Mouse (Mus musculus) midbrain, embryonic 12.5 days (tissue): ENCODE measurements around the gene Wrap53. TPM values are rescaled to one million over a fixed set of nuclear protein-coding genes. Genes with fewer than 3 reads are reported as not detected.
A peak's percentile ranks its signal among the peaks of the same experiment; 100 is the strongest.

Experiments
- ATAC-seq: fragments of 200-750 bp; cut with Nextera tagmentation; 2 replicates; pipeline ENCODE4 v1.8.0; 2017; ENCODE audit warnings: low read depth, moderate TSS enrichment, moderate library complexity; ENCODE audit not compliant: low FRiP score
- H3K27ac ChIP-seq: fragments of 300-500 bp; sonication (generic); replicated peaks from 2 replicates; pipeline ENCODE4 v1.5.1; 2016; ENCODE audit warnings: mild to moderate bottlenecking
- H3K27me3 ChIP-seq: fragments of 300-500 bp; sonication (generic); 2 replicates; pipeline ENCODE4 v1.6.1; 2016; ENCODE audit warnings: mild to moderate bottlenecking
- H3K36me3 ChIP-seq: fragments of 300-500 bp; sonication (generic); 2 replicates; pipeline ENCODE4 v1.6.1; 2016
- H3K4me1 ChIP-seq: fragments of 300-500 bp; sonication (generic); 2 replicates; pipeline ENCODE4 v1.6.1; 2016
- H3K4me2 ChIP-seq: fragments of 300-500 bp; sonication (generic); replicated peaks from 2 replicates; pipeline ENCODE4 v1.6.1; 2016; ENCODE audit warnings: mild to moderate bottlenecking, moderate library complexity
- H3K4me3 ChIP-seq: fragments of 300-500 bp; sonication (generic); 2 replicates; pipeline ENCODE4 v1.5.1; 2016; ENCODE audit warnings: mild to moderate bottlenecking
- H3K9ac ChIP-seq: fragments of 300-500 bp; sonication (generic); replicated peaks from 2 replicates; pipeline ENCODE4 v1.6.1; 2016; ENCODE audit warnings: mild to moderate bottlenecking, moderate library complexity
- H3K9me3 ChIP-seq: fragments of 300-500 bp; sonication (generic); 2 replicates; pipeline ENCODE4 v1.6.1; 2016; ENCODE audit warnings: mild to moderate bottlenecking
- WGBS: fragments of 180-500 bp; shearing (Covaris S2); methylation state at CpG from one replicate; pipeline ENCODE4 v1.1.7; 2016; 5-methylcytosine and 5-hydroxymethylcytosine counted together
- polyA plus RNA-seq: library from polyadenylated mRNA; unstranded; fragments of >200 nt; fragmentation: Nextera tagmentation; extraction: Ambion mirVana; gene quantifications from 2 replicates; pipeline ENCODE4 v1.2.1, GENCODE M21; 2016

The Wrap53 gene
- polyA plus RNA-seq, 1 experiment from 2014 or later, result 33.2 TPM

- Histone ChIP-seq H3K9me3 (no peaks in the 10 kb centered on the region), H3K9ac (no peak overlapping the region), H3K27me3 (peaks cover 26% of the 10 kb centered on the region), H3K4me1 (peaks cover 4% of the 10 kb centered on the region), H3K27ac (no peak overlapping the region), H3K4me2 (peak overlapping the region; percentile 18), H3K36me3 (no peaks in the 10 kb centered on the region), H3K4me3 (no peak overlapping the region)
- no peak for ATAC-seq
- WGBS, result 6% methylated on average over 19 of the region's 19 CpGs
These were observed 33.6 kb upstream of the Wrap53 start for GRCm38 (mm10) chr11:69613553-69614256.

- Histone ChIP-seq H3K27me3 (peaks cover 8% of the 10 kb centered on the region; the same call in 1 of the 2 replicates), H3K9me3 (no peaks in the 10 kb centered on the region), H3K4me2 (no peak overlapping the region), H3K4me3 (no peak overlapping the region), H3K9ac (no peak overlapping the region), H3K36me3 (no peaks in the 10 kb centered on the region), H3K27ac (no peak overlapping the region), H3K4me1 (peaks cover 4% of the 10 kb centered on the region)
- WGBS, result 66% methylated on average over 4 of the region's 4 CpGs
- no peak for ATAC-seq
These were observed 30.8 kb upstream of the Wrap53 start for GRCm38 (mm10) chr11:69610899-69611298.

- Histone ChIP-seq H3K4me3 (no peak overlapping the region), H3K4me1 (peaks cover 15% of the 10 kb centered on the region), H3K27me3 (peaks cover 4% of the 10 kb centered on the region; the same call in 1 of the 2 replicates), H3K9ac (no peak overlapping the region), H3K4me2 (no peak overlapping the region), H3K36me3 (no peaks in the 10 kb centered on the region), H3K27ac (no peak overlapping the region), H3K9me3 (no peaks in the 10 kb centered on the region)
- no peak for ATAC-seq
- 63% methylated on average over 7 of the region's 7 CpGs for WGBS
These were observed 29.4 kb upstream of the Wrap53 start for GRCm38 (mm10) chr11:69609416-69609815.

- Histone ChIP-seq H3K27me3 (peaks cover 13% of the 10 kb centered on the region), H3K4me1 (peaks cover 15% of the 10 kb centered on the region), H3K36me3 (no peaks in the 10 kb centered on the region), H3K4me3 (no peak overlapping the region), H3K9me3 (no peaks in the 10 kb centered on the region), H3K9ac (no peak overlapping the region), H3K4me2 (no peak overlapping the region), H3K27ac (no peak overlapping the region)
- WGBS, result 84% methylated on average over 3 of the region's 3 CpGs
- ATAC-seq, result no peak
These were observed 28.5 kb upstream of the Wrap53 start for GRCm38 (mm10) chr11:69608525-69608924.

- no peak overlapping the region for H3K4me3 ChIP-seq
- ATAC-seq, result no peak
- no peaks in the 10 kb centered on the region for H3K36me3 ChIP-seq
- no peak overlapping the region for H3K9ac ChIP-seq
- H3K27me3 ChIP-seq, result peaks cover 14% of the 10 kb centered on the region
- H3K27ac ChIP-seq, result no peak overlapping the region
- peaks cover 13% of the 10 kb centered on the region for H3K4me1 ChIP-seq
- no peak overlapping the region for H3K4me2 ChIP-seq
- no peaks in the 10 kb centered on the region for H3K9me3 ChIP-seq
- 74% methylated on average over 2 of the region's 2 CpGs for WGBS
These were observed 26.8 kb upstream of the Wrap53 start for GRCm38 (mm10) chr11:69606832-69607231.

GRCm38 (mm10) chr11:69606491-69606795 is 26.4 kb upstream of the Wrap53 start:
- H3K9me3 ChIP-seq, result no peaks in the 10 kb centered on the region
- 0 out of 2 replicates have a peak, but pooled peaks have one; percentile 21 for ATAC-seq
- WGBS, result 74% methylated on average over 2 of the region's 2 CpGs
- peaks cover 13% of the 10 kb centered on the region for H3K4me1 ChIP-seq
- H3K36me3 ChIP-seq, result no peaks in the 10 kb centered on the region
- no peak overlapping the region for H3K27ac ChIP-seq
- H3K27me3 ChIP-seq, result peaks cover 14% of the 10 kb centered on the region
- H3K9ac ChIP-seq, result no peak overlapping the region
- H3K4me2 ChIP-seq, result peak overlapping the region; percentile 100
- peak overlapping the region; percentile 66 for H3K4me3 ChIP-seq

GRCm38 (mm10) chr11:69605726-69606490 is 25.9 kb upstream of the Wrap53 start, which contains the start of gene Atp1b2:
Gene Atp1b2 (minus strand): TSS chr11:69605942.
- Histone ChIP-seq H3K27me3 (peaks cover 14% of the 10 kb centered on the region), H3K9ac (peak within 1 kb of the TSS; percentile 73), H3K4me3 (peak within 1 kb of the TSS; percentile 66), H3K9me3 (no peaks in the 10 kb centered on the region), H3K4me1 (peaks cover 14% of the 10 kb centered on the region), H3K27ac (peak within 1 kb of the TSS; percentile 49), H3K36me3 (no peaks in the 10 kb centered on the region), H3K4me2 (peak within 1 kb of the TSS; percentile 100)
- peak; percentile 83 for ATAC-seq
- 3% methylated on average over 30 of the region's 32 CpGs for WGBS

GRCm38 (mm10) chr11:69604795-69605664 is 25.0 kb upstream of the Wrap53 start:
- H3K4me1 ChIP-seq, result peaks cover 23% of the 10 kb centered on the region
- peak overlapping the region; percentile 100 for H3K4me2 ChIP-seq
- H3K27ac ChIP-seq, result peak overlapping the region; percentile 49
- peaks cover 14% of the 10 kb centered on the region for H3K27me3 ChIP-seq
- peak; percentile 34; the same call in 1 of the 2 replicates for ATAC-seq
- under 1% methylated on average over 70 of the region's 73 CpGs for WGBS
- no peaks in the 10 kb centered on the region for H3K9me3 ChIP-seq
- peak overlapping the region; percentile 73 for H3K9ac ChIP-seq
- no peaks in the 10 kb centered on the region for H3K36me3 ChIP-seq
- peak overlapping the region; percentile 66 for H3K4me3 ChIP-seq

GRCm38 (mm10) chr11:69604347-69604746 is 24.3 kb upstream of the Wrap53 start:
- Histone ChIP-seq H3K4me1 (peaks cover 29% of the 10 kb centered on the region), H3K36me3 (no peaks in the 10 kb centered on the region), H3K9ac (peak overlapping the region; percentile 73), H3K9me3 (no peaks in the 10 kb centered on the region), H3K27ac (no peak overlapping the region; the same call in 1 of the 2 replicates), H3K4me2 (peak overlapping the region; percentile 100), H3K27me3 (peaks cover 14% of the 10 kb centered on the region), H3K4me3 (peak overlapping the region; percentile 66)
- no peak for ATAC-seq
- WGBS, result 63% methylated on average over 3 of the region's 3 CpGs

GRCm38 (mm10) chr11:69603516-69603915 is 23.5 kb upstream of the Wrap53 start:
- ATAC-seq, result no peak
- H3K4me3 ChIP-seq, result no peak overlapping the region
- 86% methylated on average over 8 of the region's 8 CpGs for WGBS

GRCm38 (mm10) chr11:69601768-69602167 is 21.7 kb upstream of the Wrap53 start:
- Histone ChIP-seq H3K9ac (no peak overlapping the region), H3K36me3 (no peaks in the 10 kb centered on the region), H3K4me2 (no peak overlapping the region), H3K4me3 (no peak overlapping the region), H3K27me3 (peaks cover 10% of the 10 kb centered on the region), H3K27ac (no peak overlapping the region), H3K9me3 (no peaks in the 10 kb centered on the region), H3K4me1 (peaks cover 30% of the 10 kb centered on the region)
- ATAC-seq, result no peak
- 86% methylated on average over 3 of the region's 3 CpGs for WGBS

More at GRCm38 (mm10) chr11:69603516-69603915, 23.5 kb upstream of the Wrap53 start:
- peaks cover 10% of the 10 kb centered on the region for H3K27me3 ChIP-seq
- H3K4me1 ChIP-seq, result peaks cover 30% of the 10 kb centered on the region
- H3K36me3 ChIP-seq, result no peaks in the 10 kb centered on the region
- H3K9me3 ChIP-seq, result no peaks in the 10 kb centered on the region
- H3K9ac ChIP-seq, result no peak overlapping the region
- peak overlapping the region; percentile 100; the same call in 1 of the 2 replicates for H3K4me2 ChIP-seq
- H3K27ac ChIP-seq, result no peak overlapping the region
